Mouse (Mus musculus) forebrain, embryonic 14.5 days (tissue): ENCODE measurements around the gene Slc36a1. TPM values are rescaled to one million over a fixed set of nuclear protein-coding genes. Genes with fewer than 3 reads are reported as not detected.

Experiments used
- ATAC-seq: fragments of 200-750 bp; cut with Nextera tagmentation; 2 replicates; pipeline ENCODE4 v1.8.0; 2017; ENCODE audit warnings: mild to moderate bottlenecking, moderate library complexity
- DNase-seq: peaks from one replicate; pipeline ENCODE4 v3.0.0-alpha.2; 2015; ENCODE audit warnings: low spot score
- H3K27ac ChIP-seq: fragments of 300-500 bp; sonication (generic); 2 replicates; pipeline ENCODE4 v1.5.1; 2014; ENCODE audit warnings: low read depth, mild to moderate bottlenecking, control low read depth, low read length, moderate library complexity
- H3K27me3 ChIP-seq: fragments of 300-500 bp; sonication (generic); replicated peaks from 2 replicates; pipeline ENCODE4 v1.6.1; 2014; ENCODE audit warnings: low read length, control low read depth, mixed read lengths; ENCODE audit not compliant: control insufficient read depth, insufficient read depth
- H3K36me3 ChIP-seq: fragments of 300-500 bp; sonication (generic); 2 replicates; pipeline ENCODE4 v1.6.1; 2014; ENCODE audit warnings: low read length, control low read depth; ENCODE audit not compliant: control insufficient read depth, insufficient read depth
- H3K4me1 ChIP-seq: fragments of 300-500 bp; sonication (generic); 2 replicates; pipeline ENCODE4 v1.6.1; 2014; ENCODE audit warnings: antibody characterized with exemption, low read length, control low read depth; ENCODE audit not compliant: control insufficient read depth, insufficient read depth
- H3K4me2 ChIP-seq: fragments of 300-500 bp; sonication (generic); 2 replicates; pipeline ENCODE4 v1.6.1; 2014; ENCODE audit warnings: mild to moderate bottlenecking, control low read depth, low read length
- H3K4me3 ChIP-seq: fragments of 300-500 bp; sonication (generic); 2 replicates; pipeline ENCODE4 v1.5.1; 2014; ENCODE audit warnings: low read depth, low read length, control low read depth
- H3K9ac ChIP-seq: fragments of 300-500 bp; sonication (generic); 2 replicates; pipeline ENCODE4 v1.6.1; 2014; ENCODE audit warnings: mild to moderate bottlenecking, low read length, control low read depth, moderate library complexity
- H3K9me3 ChIP-seq: fragments of 300-500 bp; sonication (generic); replicated peaks from 2 replicates; pipeline ENCODE4 v1.6.1; 2016; ENCODE audit warnings: low read length, control low read depth, mixed read lengths; ENCODE audit not compliant: control insufficient read depth
- WGBS: fragments of 180-500 bp; shearing (Covaris S2); extraction: QIAGEN DNeasy Blood & Tissue Kit; methylation state at CpG from one replicate; pipeline ENCODE4 v1.1.7; 2014; 5-methylcytosine and 5-hydroxymethylcytosine counted together
- polyA plus RNA-seq: library from polyadenylated mRNA; unstranded; fragments of >200 nt; fragmentation: Nextera tagmentation; extraction: Ambion mirVana; gene quantifications from 2 replicates; pipeline ENCODE4 v1.2.1, GENCODE M21; 2014

Slc36a1 gene
- polyA plus RNA-seq, 1 experiment from 2014 or later = 1.8 TPM

- Histone ChIP-seq H3K9ac (no peak overlapping the region), H3K4me3 (no peak overlapping the region), H3K4me1 (no peaks in the 10 kb centered on the region), H3K27me3 (no peaks in the 10 kb centered on the region), H3K27ac (no peak overlapping the region), H3K36me3 (no peaks in the 10 kb centered on the region), H3K9me3 (no peaks in the 10 kb centered on the region), H3K4me2 (no peak overlapping the region)
- peak; percentile 59 for DNase-seq
- 52% methylated on average over 2 of the region's 2 CpGs for WGBS
- ATAC-seq = peak; percentile 68; the same call in 1 of the 2 replicates
These were observed 61.5 kb downstream of the Slc36a1 start for GRCm38 (mm10) chr11:55265647-55266046.

GRCm38 (mm10) chr11:55268580-55268979 lies 64.4 kb downstream of the Slc36a1 start:
- H3K27me3 ChIP-seq = no peaks in the 10 kb centered on the region
- no peak overlapping the region for H3K4me3 ChIP-seq
- WGBS = 94% methylated on average over 6 of the region's 6 CpGs
- H3K4me2 ChIP-seq = no peak overlapping the region
- DNase-seq (no peak), ATAC-seq (no peak)
- no peaks in the 10 kb centered on the region for H3K4me1 ChIP-seq
- H3K36me3 ChIP-seq = no peaks in the 10 kb centered on the region
- no peak overlapping the region for H3K27ac ChIP-seq
- no peak overlapping the region for H3K9ac ChIP-seq
- no peaks in the 10 kb centered on the region for H3K9me3 ChIP-seq

- Histone ChIP-seq H3K27me3 (no peaks in the 10 kb centered on the region), H3K9me3 (no peaks in the 10 kb centered on the region), H3K4me3 (no peak overlapping the region), H3K9ac (no peak overlapping the region), H3K27ac (no peak overlapping the region), H3K36me3 (no peaks in the 10 kb centered on the region), H3K4me1 (no peaks in the 10 kb centered on the region), H3K4me2 (no peak overlapping the region)
- ATAC-seq = no peak
- 89% methylated on average over 6 of the region's 6 CpGs for WGBS
- no peak for DNase-seq
These were observed 70.6 kb downstream of the Slc36a1 start for GRCm38 (mm10) chr11:55274756-55275155.

Other genes with a start within 250 kb of the Slc36a1 start
- 8.1 and 9.6 TPM in 2 replicates for gene Tnip1, start 241.4 kb upstream of the Slc36a1 start, polyA plus RNA-seq
- 41.6 and 48.5 TPM in 2 replicates for gene Anxa6, start 170.9 kb upstream of the Slc36a1 start, polyA plus RNA-seq
- gene Ccdc69, start 126.2 kb upstream of the Slc36a1 start, polyA plus RNA-seq = 0.20 and 0.56 TPM in 2 replicates
- 22.5 and 22.8 TPM in 2 replicates for gene Gm2a, start 106.2 kb upstream of the Slc36a1 start, polyA plus RNA-seq
- not detected in 2 replicates for gene Slc36a3, start 52.6 kb upstream of the Slc36a1 start, polyA plus RNA-seq
- 0.15 and 0.27 TPM in 2 replicates for gene Slc36a2, start 19.3 kb upstream of the Slc36a1 start, polyA plus RNA-seq
- 0.03 and 0.05 TPM in 2 replicates for gene Fat2, start 132.2 kb downstream of the Slc36a1 start, polyA plus RNA-seq
- 300 and 365 TPM in 2 replicates for gene Sparc, start 218.8 kb downstream of the Slc36a1 start, polyA plus RNA-seq